ENCODE assay signal across 10 mouse cellular contexts in genomic region chr5:33434141-33434780, GRCm38 (mm10). TPM values are rescaled to one million over a fixed set of nuclear protein-coding genes. Genes with fewer than 3 reads are reported as not detected.
DNase-seq lines count a peak whose midpoint lies in the region; ATAC-seq lines count a peak whose summit lies in the region.
"Had no signal": no experiment of that assay in that cellular context is flagged by ENCODE, and none has a peak within 500 bp of the region (broad histone marks: within the 10 kb centered on the region; RNA-seq: fewer than 3 reads in every experiment).

No protein-coding gene starts in this region.

- H3K4me1 ChIP-seq in embryonic facial prominence, embryonic 14.5 days (ENCODE audit: control insufficient read depth, insufficient read depth, low read length) = 0 out of 2 replicates have a peak, but pooled peaks cover 6% of the 10 kb centered on the region
- peaks cover 18% of the 10 kb centered on the region for H3K4me1 ChIP-seq in intestine, embryonic 16.5 days (ENCODE audit: control insufficient read depth, insufficient read depth, low read length)
- H3K4me1 ChIP-seq in neural tube, embryonic 15.5 days = peaks cover 46% of the 10 kb centered on the region

- no peak for ATAC-seq in embryonic facial prominence, embryonic 14.5 days (ENCODE audit: low read depth)
- no peak for ATAC-seq in intestine, embryonic 16.5 days
- ATAC-seq in neural tube, embryonic 15.5 days (ENCODE audit: low FRiP score) = peak; percentile 15; the same call in 1 of the 2 replicates

- H3K27ac ChIP-seq in embryonic facial prominence, embryonic 14.5 days (replicated peaks; ENCODE audit: low read depth, low read length) = no peak overlapping the region
- no peak overlapping the region for H3K27ac ChIP-seq in intestine, embryonic 16.5 days (ENCODE audit: low read length)
- no peak overlapping the region for H3K27ac ChIP-seq in neural tube, embryonic 15.5 days (replicated peaks)

- WGBS in embryonic facial prominence, embryonic 14.5 days = 2% methylated on average over 13 of the region's 60 CpGs
- whole genome bisulfite sequencing in intestine, embryonic 16.5 days = 1% methylated on average over 60 of the region's 60 CpGs
- WGBS in neural tube, embryonic 15.5 days = under 1% methylated on average over 60 of the region's 60 CpGs

- H3K4me3 ChIP-seq in embryonic facial prominence, embryonic 14.5 days (ENCODE audit: low read depth, low read length) = peak overlapping the region; percentile 34
- H3K4me3 ChIP-seq in intestine, embryonic 16.5 days (ENCODE audit: low read length) = peak overlapping the region; percentile 18
- peak overlapping the region; percentile 29 for H3K4me3 ChIP-seq in neural tube, embryonic 15.5 days (replicated peaks)
- H3K4me3 ChIP-seq: myocyte had no signal

- H3K36me3 ChIP-seq in embryonic facial prominence, embryonic 14.5 days (ENCODE audit: control insufficient read depth, insufficient read depth, low read length) = no peaks in the 10 kb centered on the region
- H3K36me3 ChIP-seq in intestine, embryonic 16.5 days (ENCODE audit: control insufficient read depth, insufficient read depth, low read length) = no peaks in the 10 kb centered on the region
- H3K36me3 ChIP-seq in neural tube, embryonic 15.5 days = no peaks in the 10 kb centered on the region

- no peak overlapping the region for H3K9ac ChIP-seq in embryonic facial prominence, embryonic 14.5 days (ENCODE audit: low read depth, low read length)
- H3K9ac ChIP-seq in intestine, embryonic 16.5 days (ENCODE audit: low read depth, low read length) = no peak overlapping the region
- H3K9ac ChIP-seq in neural tube, embryonic 15.5 days (replicated peaks) = 0 out of 2 replicates have a peak overlapping the region, but pooled peaks have one; percentile 7

- peaks cover 89% of the 10 kb centered on the region for H3K27me3 ChIP-seq in embryonic facial prominence, embryonic 14.5 days (replicated peaks; ENCODE audit: control insufficient read depth, insufficient read depth, low read length)
- H3K27me3 ChIP-seq in intestine, embryonic 16.5 days (replicated peaks; ENCODE audit: control insufficient read depth, insufficient read depth, low read length) = peaks cover 87% of the 10 kb centered on the region
- peaks cover 97% of the 10 kb centered on the region for H3K27me3 ChIP-seq in neural tube, embryonic 15.5 days (replicated peaks)

- DNase-seq in kidney, postnatal 10 days = peak; percentile 13
- DNase-seq in kidney, adult 11 months = no peak
- DNase-seq in embryonic facial prominence, embryonic 14.5 days (ENCODE audit: low spot score) = no peak
- DNase-seq in layer of hippocampus, postnatal 14 days (ENCODE audit: low spot score in 2 of 2) = no peak
- no peak for DNase-seq in B cell, adult 2 months
- no peak for DNase-seq in layer of hippocampus, adult 18-20 months (ENCODE audit: low spot score in 2 of 2)

- peak overlapping the region; percentile 46 for H3K4me2 ChIP-seq in embryonic facial prominence, embryonic 14.5 days (ENCODE audit: low read depth, low read length)
- no peak overlapping the region for H3K4me2 ChIP-seq in intestine, embryonic 16.5 days (ENCODE audit: low read depth, low read length)
- peak overlapping the region; percentile 50 for H3K4me2 ChIP-seq in neural tube, embryonic 15.5 days

- H3K9me3 ChIP-seq in embryonic facial prominence, embryonic 14.5 days (ENCODE audit: control insufficient read depth, low read length) = no peaks in the 10 kb centered on the region
- no peaks in the 10 kb centered on the region for H3K9me3 ChIP-seq in intestine, embryonic 16.5 days (ENCODE audit: control insufficient read depth, low read length)
- no peaks in the 10 kb centered on the region for H3K9me3 ChIP-seq in neural tube, embryonic 15.5 days (replicated peaks)

RNA-seq across cellular contexts. Expression of gene Nkx1-1, which starts 0.5 kb away (rescaled TPM):
- not detected in 2 replicates for polyA plus RNA-seq in embryonic facial prominence, embryonic 14.5 days (2014; fragmentation: Nextera tagmentation; extraction: Ambion mirVana)
- not detected in 2 replicates for polyA plus RNA-seq in intestine, embryonic 16.5 days (2015; fragmentation: Nextera tagmentation; extraction: Ambion mirVana)
- 0.40 and 0.79 TPM in 2 replicates for polyA plus RNA-seq in neural tube, embryonic 15.5 days (2015; fragmentation: Nextera tagmentation; extraction: Ambion mirVana)
- total RNA-seq in layer of hippocampus, postnatal 14 days (2021) = not detected
- total RNA-seq in layer of hippocampus, adult 18-20 months (2021) = not detected
- polyA plus RNA-seq: frontal cortex, adult 2 months; myocyte had no signal

RNA-seq across cellular contexts. Expression of gene Uvssa, which starts 55.9 kb away (rescaled TPM):
- polyA plus RNA-seq in embryonic facial prominence, embryonic 14.5 days (2014; fragmentation: Nextera tagmentation; extraction: Ambion mirVana) = 7.1 and 9.0 TPM in 2 replicates
- 5.7 and 5.9 TPM in 2 replicates for polyA plus RNA-seq in intestine, embryonic 16.5 days (2015; fragmentation: Nextera tagmentation; extraction: Ambion mirVana)
- polyA plus RNA-seq in neural tube, embryonic 15.5 days (2015; fragmentation: Nextera tagmentation; extraction: Ambion mirVana) = 7.6 and 7.8 TPM in 2 replicates
- 1 to 10 TPM; 7.6 to 9.9 TPM for total RNA-seq in layer of hippocampus, postnatal 14 days (2021)
- 1 to 10 TPM; 5.5 to 6.0 TPM for total RNA-seq in layer of hippocampus, adult 18-20 months (2021)
